Mouse (Mus musculus) thymus, postnatal 25 days (tissue): ENCODE data around the gene Gli3.

Experiments
- DNase-seq: peaks from one replicate; pipeline ENCODE4 v3.0.0; 2022

Gli3 gene

GRCm38 (mm10) chr13:15561441-15561840 is 98.4 kb downstream of the Gli3 start:
- no peak for DNase-seq

DNA sequence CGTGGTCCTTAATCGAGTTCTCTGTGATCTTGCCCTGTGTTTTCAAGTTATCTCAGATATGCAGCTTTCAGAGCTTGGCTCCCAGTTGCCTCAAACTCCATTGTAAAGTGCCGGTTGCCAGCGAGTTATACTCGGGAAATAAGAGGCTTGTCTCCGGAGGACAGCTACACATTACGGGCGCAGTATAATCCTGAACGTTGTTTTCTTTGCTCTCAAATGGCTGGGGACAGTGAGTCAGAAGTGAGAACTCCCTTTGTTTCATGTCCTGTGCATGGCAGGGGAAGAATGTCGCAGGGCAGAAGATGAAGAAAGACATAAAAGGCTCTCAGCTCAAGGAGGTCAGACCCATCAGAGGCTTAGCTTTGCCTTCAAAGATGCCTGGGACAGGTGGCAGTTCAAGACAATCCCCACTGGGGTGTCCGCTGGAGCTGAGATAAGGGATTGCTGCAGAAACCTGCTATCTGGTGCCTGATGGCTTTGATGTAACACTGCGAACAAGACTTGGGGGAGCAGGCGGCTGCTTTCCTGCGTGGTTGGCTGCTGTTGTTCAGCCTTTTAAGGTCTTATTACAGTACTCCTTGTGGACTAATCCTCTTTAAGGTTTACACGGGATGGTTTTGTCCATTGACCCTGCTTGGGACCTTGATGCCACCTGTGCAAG is 108.0 kb downstream of the Gli3 start:
- DNase-seq: no peak

- no peak for DNase-seq
Observed at GRCm38 (mm10) chr13:15577133-15577917, 114.3 kb downstream of the Gli3 start.

DNA sequence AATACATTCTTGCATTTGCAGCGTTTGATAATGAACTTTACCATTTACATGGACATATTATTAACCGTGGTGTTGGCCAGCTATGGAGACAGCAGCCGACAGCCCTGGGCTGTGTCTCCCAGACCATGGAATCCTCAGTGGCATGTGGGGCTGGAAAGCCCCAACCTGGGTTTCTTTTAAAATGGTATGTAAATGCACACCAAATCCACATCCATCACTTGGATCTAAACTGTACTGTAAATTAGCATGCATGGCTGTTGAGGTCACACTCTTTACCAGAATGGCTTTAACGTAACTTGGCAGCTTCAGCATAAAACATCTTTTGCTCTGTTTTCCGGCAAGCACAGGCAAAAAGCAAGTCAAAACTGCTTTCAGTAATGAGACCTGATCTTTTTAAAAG is 117.4 kb downstream of the Gli3 start:
- no peak for DNase-seq

DNA sequence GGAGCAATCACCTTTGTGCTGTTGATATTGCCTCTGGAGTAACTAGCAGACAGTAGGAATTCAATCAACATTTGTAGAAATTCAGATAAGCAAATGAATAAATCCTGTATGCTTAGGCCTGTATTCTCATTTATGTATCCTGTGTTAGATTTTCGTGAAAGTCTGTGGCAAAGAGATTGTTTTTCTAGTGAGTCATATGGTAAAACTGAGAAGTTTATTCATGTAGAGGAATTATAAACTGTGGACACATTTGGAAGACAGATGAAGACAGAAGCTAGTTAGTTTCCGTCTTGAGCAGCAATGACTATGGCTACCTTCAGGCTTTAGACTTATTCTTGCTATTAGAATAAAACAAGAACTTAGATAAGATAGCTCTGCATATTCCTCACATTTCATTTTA is 122.9 kb downstream of the Gli3 start:
- no peak for DNase-seq

DNA sequence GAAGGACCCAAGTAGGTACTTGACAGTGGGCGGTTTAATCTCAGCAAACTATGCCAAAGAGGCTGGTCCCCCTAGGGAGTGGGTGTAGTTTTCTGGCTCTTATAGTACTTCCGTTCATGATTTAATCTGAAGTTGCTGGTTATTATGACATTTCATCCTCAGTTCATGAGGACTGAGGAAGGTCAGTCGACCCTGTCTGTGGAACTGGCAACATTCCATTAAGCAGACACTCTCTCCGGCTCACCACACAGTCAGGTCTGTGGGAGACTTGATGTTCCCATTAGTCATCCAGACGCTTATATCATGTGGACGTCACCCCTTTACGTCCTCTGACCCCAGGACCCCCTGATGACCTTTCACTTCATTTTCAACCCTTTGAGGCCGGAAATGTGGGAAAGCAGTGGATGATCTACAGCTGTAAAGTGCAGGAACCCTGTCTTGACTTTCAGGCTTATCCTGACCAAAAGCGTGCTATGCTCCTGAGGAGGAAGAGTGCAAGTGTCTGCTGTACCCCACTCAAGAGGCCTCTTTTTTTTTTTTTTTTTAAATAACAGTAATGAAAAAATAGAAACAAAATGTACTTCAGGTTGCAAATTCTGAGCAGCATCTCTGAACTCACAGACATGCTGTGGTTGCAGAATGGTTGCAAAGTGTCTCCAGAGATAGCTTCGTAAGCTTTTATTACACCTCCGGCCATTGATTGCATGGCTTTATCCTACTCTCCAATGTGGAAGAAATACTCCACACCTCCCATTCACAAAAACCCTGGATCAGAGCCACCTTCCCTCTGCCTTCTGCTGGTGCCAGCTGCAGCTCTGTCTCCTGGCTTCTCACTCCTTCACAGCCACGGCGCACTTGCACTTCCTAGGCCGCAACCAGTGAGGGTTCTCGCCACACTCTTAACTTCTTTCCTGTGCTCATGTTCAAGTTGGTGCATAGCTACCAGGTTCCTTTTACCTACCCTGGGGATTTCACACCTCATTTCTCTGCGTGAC is 125.5 kb downstream of the Gli3 start:
- DNase-seq: no peak

DNA sequence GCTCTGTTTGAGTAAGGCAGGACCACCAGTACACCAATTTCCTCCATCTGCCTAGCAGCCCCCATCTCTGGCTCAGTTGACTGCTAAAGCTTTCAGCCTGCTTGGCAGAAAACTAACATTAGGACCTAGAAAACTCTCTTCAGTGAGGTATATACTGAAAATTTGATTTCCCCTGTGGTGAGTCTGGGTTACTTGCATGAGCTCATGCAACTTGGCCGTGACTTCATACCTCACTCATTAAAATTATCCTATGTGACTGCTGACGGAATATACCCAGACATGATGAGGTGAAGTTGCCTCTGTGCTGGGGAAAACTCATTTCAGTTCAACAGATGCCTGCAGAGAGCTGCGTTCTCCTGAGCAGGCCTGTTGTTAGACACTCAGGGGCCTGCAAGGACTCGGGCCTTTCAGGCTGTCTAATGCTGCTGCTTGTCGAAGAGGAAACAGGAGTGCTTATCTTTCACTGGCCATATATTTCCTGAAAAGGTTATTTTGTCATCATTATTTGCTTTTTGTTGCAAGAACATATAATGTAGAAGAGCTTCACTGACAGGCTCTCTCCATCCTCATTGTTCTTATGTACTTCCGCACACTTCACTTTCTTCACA is 127.4 kb downstream of the Gli3 start:
- DNase-seq: no peak

GRCm38 (mm10) chr13:15596667-15597066 is 133.6 kb downstream of the Gli3 start:
- DNase-seq: no peak

GRCm38 (mm10) chr13:15599741-15600140 is 136.7 kb downstream of the Gli3 start:
- DNase-seq: no peak

- no peak for DNase-seq
Observed at GRCm38 (mm10) chr13:15602161-15602560, 139.1 kb downstream of the Gli3 start.

- DNase-seq: no peak
Observed at GRCm38 (mm10) chr13:15602677-15603221, 139.7 kb downstream of the Gli3 start.

GRCm38 (mm10) chr13:15604074-15604473 is 141.0 kb downstream of the Gli3 start:
- no peak for DNase-seq

DNA sequence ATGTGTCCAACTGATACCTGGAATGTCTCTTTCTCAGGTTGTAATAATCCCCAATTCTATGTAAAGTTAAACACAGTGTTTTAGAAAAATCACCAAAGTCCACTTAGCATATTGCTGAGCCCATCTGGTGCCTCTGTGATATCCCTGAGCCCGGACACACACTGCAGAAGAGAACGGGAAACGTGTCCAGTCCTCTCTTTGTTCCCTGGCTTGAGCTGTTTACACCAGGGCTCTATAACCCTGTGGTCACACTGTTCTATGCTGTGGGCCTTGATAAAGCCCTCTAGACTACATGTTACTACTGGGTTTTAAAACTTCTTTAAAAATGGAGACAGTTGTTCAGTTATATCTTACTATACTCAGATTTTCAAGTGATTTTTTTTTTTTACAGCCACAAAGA is 154.4 kb downstream of the Gli3 start:
- DNase-seq: no peak

- DNase-seq: no peak
Observed at GRCm38 (mm10) chr13:15618051-15618692, 155.1 kb downstream of the Gli3 start.

- DNase-seq: no peak
Observed at GRCm38 (mm10) chr13:15621009-15621408, 158.0 kb downstream of the Gli3 start.

DNA sequence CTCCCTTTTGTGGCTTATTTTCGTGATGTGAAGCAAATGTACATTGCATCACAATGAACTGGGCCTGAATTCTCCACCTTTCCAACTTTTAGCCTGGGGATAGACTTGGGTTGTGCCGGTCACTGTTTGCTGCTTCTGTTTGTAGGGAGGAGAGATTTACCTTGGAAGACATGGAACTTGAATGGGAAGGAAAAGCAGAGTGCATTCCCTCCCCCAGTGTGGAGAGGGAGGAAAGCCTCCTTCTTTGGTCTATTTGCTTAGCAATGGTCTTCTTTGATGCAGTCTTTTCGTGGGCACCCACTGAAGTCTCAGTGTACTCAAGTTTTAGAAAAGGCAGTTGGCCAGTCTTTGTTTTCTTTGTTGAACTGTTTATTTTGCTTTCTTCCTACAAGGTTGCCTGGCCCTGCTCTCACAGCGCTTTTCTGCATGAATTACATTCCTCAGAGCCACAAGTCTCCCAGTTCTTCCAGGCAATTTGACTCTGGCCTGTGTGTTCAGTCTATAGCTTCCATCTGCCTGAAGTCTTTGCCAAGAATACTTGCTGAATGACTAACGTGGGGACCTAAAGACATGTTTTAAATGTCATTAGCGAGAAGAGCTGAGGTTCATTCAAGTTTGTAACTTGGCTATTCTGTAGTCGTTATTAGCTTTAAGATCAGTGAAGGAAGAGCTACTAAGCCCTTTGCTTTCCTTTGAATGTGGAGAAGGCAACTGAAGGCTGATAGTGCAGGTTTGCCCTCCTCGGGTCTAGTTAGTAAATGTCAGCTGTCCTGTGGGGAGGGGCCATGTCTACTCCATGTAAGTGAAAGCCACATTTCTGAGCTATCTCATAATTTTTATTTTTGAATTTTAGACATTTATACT is 161.7 kb downstream of the Gli3 start:
- no peak for DNase-seq

- no peak for DNase-seq
Observed at GRCm38 (mm10) chr13:15641548-15641947, 178.5 kb downstream of the Gli3 start.

- no peak for DNase-seq
Observed at GRCm38 (mm10) chr13:15660502-15660901, 197.5 kb downstream of the Gli3 start.

GRCm38 (mm10) chr13:15662375-15662774 is 199.3 kb downstream of the Gli3 start:
- no peak for DNase-seq

DNA sequence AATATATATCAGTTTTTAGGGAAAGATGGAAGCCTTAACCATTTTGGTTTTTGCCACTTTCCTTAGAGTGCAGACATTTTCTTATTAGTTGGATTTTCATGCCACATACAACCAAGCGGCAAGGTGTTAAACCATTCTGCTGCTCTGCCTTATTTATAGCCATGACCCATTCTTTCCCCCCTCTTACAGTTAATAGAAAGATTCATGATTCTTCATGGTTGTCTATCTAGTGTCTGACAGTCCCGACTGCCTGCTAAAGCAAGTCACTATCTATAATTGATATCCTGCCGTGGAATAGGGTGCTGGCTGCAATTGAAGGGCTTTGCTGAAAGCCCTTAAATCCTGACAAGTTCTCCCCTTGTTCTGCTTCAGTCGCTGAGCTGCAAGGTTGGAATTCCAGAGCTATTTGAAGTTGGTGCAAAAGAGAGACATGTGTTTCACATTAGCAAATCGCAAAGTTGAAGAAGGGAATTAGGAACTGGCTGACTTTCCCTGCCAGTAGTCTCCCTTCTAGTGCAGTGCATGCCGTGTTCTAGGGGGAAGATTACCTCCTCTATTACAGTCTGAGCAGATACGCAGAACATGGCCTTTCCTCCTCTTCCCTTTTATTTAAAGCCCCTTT is 201.7 kb downstream of the Gli3 start:
- DNase-seq: no peak

DNA sequence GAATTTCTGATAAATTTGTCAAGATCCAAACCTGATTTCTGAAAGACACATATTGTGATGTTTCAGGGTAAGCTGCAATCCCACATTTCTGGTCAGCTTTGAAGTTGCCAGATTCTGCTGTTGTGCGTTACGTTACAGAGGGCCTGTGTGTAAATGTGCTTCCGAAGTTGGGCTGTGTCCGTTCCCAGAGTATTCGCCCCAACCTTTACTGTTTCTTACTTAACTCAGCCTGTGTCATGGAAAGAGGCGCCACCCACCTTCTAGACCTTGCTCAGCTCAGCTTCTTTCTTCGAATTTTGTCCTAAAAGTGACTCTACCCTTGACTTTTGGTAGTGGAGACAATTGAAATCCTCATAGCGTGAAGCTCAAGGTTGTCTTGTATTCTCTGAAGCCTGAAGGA is 202.5 kb downstream of the Gli3 start:
- DNase-seq: no peak
